Mouse (Mus musculus): Measurements from ENCODE around the gene Mef2c. TPM values are rescaled to one million over a fixed set of nuclear protein-coding genes. Genes with fewer than 3 reads are reported as not detected.

The Mef2c gene
- 4.8 and 9.1 TPM in 2 replicates for polyA plus RNA-seq (2012; rRNA removed)

DNA sequence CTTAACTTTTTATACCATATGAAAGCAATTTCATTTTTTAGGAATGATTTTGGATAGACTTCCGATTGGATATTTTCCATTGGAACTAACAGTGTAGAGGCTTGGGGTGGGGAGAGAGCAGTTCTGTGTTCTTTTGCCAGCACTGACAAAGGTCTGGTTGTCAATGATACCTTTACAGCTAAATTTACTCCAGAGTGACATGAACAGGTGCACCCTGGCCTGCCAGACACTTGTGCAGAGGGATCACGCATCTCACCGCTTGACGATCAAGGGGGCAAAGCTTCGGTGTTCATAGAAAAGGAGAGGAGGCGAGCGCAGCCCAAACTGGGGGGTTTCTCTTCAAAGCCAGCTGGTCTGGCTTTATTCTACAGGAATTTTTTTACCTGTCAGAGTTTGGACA, at the start of gene Mef2c:
TSS of gene Mef2c (plus strand) at position 116 of the 400 bp plus-strand sequence.
- WGBS, result 89% methylated on average over 7 of the region's 7 CpGs
- DNase-seq (ENCODE audit: low read depth, low spot score), result no peak

DNA sequence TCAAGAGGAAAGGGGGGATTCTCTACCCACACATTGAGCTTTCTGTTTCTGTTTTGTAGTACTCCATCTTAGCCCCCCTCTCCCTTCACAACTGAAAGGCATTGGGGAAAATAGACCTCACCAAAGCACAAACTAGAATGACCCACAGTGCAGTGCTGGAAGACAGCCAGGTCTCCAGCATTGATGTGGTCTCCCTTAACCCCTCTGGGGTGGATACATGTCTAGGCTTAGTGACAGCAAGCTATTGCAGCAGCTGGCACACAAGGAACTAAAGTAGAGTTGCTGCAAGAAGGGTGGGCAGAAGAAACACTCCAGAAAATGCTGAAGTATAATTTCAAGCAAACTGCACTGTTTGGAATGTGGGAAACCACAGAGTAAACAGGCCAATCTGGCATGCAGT, 45.1 kb upstream of the Mef2c start:
- no peak for DNase-seq (ENCODE audit: low read depth, low spot score)

DNA sequence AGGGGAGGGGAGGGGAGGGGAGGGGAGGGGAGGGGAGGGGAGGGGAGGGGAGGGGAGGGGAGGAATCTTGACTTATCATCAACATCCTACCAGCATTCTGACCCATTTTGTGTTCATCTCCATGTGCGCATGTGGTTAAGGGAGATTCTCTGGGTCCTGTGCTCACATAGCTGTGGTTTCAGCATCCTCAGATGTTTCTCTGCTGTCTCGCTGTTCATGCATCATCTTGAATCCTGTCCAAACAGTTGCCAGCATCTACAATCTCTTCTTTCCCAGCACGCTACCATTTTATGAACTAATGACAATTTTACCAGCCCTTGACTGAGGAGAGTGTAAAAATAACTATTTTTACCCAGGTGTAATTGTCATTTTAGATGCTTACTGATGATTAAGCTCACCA, 44.2 kb upstream of the Mef2c start:
- WGBS, result 83% methylated on average over 3 of the region's 3 CpGs
- no peak for DNase-seq (ENCODE audit: low read depth, low spot score)

DNA sequence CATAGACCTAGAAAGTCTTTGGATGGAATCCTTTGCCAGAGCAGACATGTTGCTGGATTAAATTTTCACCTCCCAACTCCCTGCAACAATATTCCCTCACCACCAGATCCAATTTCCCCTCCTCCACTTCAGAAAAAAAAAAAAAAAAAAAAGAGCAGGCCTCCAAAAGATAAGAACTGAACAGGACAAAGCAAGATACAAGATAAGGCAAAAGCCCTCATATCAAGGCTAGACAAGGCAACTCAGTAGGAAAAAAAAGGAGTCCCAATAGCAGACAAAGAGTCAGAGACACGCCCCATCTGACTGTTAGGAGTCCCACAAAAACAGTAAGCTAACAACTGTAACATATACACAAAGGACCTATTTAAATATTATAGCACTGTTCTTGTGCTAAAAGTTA, 43.2 kb upstream of the Mef2c start:
- 58% methylated on average over 1 of the region's 1 CpGs for WGBS
- DNase-seq (ENCODE audit: low read depth, low spot score), result no peak

DNA sequence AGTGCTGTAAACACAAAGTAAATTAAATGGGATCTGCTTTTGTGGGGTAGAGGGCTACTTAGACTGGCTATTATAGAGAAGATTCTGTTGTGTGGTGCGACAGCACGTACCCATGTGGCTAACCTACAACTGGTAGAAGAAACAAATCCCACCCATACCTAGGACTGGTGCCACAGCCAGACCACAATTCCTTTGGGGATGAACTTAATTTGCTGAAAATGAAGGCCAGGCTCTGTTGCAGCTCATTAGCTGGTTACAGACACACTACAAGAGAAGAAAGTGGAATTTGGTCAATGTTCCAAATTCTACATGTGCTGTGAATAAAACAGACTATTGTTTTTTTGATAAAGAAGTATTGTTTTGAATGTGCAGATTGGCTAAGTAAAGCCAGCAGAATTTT, 42.3 kb upstream of the Mef2c start:
- 84% methylated on average over 2 of the region's 2 CpGs for WGBS
- no peak for DNase-seq (ENCODE audit: low read depth, low spot score)

DNA sequence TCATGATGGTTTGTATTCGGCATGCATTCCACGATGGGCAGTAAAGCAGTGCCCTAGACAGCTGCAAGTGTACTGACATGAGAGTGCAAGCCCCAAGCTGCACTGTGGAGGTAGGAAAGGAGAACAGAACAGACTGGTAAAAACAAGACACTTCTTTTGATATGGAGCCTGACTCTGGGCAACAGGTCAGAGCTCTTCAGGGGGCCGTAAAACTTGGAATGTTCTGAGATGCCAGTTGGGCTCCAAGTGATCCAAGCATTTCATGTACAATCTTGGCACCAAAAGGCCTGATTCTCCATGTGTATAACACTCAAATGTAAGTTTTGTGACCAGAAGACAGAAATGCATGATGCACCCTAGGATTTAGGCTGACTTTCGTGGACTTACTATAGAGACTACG, 37.1 kb upstream of the Mef2c start:
- no peak for DNase-seq (ENCODE audit: low read depth, low spot score)
- WGBS, result 71% methylated on average over 5 of the region's 5 CpGs

DNA sequence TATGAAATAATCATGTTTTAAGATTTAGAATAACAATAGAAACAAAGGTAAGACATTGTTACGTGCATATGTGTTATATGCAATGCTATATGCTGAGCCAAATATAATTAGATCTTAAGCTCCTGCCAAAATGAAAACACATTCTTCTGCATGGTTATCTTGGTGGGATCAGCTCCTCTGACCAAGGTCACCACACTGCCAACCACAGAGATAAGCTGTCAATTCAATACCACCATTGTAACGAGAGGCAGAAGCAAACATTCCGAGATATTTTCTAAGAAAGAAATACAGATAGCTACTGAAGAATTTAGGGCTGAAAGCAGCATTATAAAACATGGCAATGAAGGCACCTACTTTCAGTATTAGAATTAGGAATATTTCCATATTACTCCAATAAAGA, 35.0 kb upstream of the Mef2c start:
- no peak for DNase-seq (ENCODE audit: low read depth, low spot score)
- WGBS, result 60% methylated on average over 3 of the region's 3 CpGs

DNA sequence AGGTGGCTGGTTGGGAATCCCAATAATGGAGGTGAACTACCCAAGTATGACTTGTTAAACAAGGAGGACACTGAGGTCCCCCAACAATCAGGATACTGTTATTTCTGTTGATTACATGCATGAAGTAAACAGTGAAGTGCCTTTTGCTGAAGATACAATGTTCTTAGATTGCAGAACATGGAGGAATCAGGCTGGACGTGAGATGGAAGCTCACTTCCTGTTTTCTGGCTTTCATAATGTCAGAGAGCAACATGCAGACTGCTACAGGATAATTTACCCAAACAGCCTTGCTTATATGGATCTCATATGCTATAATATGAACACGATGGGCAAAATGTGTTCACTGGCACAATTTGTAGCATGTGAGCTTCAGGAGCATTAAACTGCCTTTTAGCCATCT, 30.1 kb upstream of the Mef2c start:
- no peak for DNase-seq (ENCODE audit: low read depth, low spot score)
- 81% methylated on average over 2 of the region's 2 CpGs for WGBS

DNA sequence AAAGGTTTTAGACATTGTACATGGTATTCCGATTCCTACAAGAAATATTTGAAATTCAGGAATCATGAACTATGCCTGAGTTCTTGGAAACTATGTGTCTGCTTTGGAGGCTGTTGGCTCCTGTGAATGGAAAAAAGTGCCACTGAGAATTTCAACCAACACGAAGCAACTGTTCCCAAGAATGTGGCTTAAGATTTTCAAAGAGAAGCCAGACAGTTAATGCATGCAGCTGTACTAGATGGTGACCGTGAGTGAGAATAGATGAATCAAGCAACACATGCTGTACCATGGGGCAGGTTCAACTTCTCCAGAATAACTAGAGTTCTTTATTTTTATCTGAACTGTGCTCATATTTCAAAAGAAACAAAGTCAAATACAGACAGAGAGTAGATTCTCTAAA, 23.4 kb upstream of the Mef2c start:
- DNase-seq (ENCODE audit: low read depth, low spot score), result no peak
- 71% methylated on average over 3 of the region's 3 CpGs for WGBS

DNA sequence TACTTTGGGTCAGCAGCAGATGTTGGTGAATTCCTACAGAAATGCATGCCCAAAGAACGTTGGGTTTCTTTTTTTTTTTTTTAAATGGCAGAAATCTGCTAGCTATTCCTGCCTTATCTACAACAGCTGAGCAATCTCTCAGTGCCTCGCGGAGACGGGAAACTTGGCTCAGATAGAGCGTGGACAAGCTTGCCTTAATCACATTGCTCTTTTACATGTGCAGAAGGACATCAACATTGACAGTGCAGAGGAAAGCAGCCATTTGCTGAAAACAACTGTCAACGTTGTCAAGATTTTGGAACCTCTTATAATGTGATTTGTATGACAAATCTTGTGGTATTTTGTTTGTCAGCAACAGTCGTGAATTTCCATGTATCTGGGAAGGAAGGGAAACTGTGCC, 22.5 kb upstream of the Mef2c start:
- WGBS, result 75% methylated on average over 7 of the region's 7 CpGs
- no peak for DNase-seq (ENCODE audit: low read depth, low spot score)

DNA sequence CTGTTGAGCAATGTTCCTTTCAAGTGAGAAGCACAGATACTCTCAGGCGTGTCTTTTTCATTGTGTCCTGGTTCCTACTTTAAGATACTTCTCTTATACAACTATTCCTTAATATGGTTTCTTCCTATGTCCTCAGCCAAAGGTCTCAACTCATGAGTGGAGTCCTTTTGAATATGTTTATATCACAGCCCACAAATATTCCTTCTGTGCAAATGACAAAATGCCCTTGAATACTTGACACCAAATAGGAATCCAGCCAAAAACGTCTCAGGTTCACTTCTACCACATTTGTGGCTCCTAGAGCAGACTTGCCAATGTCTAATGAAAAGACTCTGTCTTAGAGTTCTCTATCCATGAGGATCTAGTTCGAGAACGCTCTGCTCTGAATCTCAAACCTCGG, 21.7 kb upstream of the Mef2c start:
- no peak for DNase-seq (ENCODE audit: low read depth, low spot score)
- WGBS, result 67% methylated on average over 5 of the region's 5 CpGs

DNA sequence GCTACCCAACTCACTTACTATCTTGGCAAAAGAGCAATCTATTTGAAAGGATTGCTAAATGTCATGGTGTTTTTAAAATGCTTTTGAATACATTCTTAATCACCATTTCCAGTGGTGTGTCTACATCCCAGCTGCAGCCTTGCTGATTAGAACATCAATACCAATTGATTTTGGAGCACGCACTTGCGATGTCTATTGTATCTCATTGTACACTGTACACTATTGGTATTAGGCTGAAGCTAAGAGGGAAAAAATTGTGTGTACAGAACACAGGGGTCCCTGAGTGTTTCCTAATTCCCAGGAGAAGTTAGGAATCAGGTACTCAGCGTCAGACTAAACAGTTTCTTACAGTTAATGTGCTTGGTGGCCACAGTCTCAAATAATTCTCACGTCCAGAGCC, 19.6 kb upstream of the Mef2c start:
- WGBS, result 91% methylated on average over 4 of the region's 4 CpGs
- DNase-seq (ENCODE audit: low read depth, low spot score), result no peak

DNA sequence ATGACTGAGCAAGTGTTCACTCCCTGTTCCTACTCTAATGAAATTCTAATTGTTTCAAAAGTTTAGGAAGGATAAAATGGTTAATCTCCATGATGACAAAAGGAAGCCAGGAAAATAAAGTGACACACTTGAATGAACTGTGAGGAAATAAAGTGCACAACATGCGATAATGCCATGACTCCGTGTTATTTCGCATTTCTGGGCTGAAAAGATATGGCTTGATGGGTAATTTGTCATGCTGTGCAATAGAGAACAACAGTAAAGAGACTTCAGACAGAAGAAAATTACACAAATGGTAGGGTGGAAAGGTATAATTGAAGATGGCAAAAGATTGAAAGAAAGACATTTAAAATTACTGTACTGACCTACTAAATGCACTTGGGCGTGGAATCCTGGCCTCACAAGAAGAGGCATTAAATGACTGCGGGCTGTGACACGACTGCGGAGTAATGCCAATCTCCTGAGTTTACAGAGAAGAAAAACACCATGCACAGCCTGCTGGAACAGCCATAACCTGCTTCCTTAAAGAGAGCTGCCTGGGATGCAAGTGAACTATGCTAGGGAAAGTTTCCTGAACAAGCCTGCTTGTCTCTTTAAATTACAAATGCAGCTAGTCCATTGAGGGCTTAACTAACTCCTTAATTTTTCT, 19.0 kb upstream of the Mef2c start:
- WGBS, result 84% methylated on average over 7 of the region's 7 CpGs
- DNase-seq (ENCODE audit: low read depth, low spot score), result no peak

DNA sequence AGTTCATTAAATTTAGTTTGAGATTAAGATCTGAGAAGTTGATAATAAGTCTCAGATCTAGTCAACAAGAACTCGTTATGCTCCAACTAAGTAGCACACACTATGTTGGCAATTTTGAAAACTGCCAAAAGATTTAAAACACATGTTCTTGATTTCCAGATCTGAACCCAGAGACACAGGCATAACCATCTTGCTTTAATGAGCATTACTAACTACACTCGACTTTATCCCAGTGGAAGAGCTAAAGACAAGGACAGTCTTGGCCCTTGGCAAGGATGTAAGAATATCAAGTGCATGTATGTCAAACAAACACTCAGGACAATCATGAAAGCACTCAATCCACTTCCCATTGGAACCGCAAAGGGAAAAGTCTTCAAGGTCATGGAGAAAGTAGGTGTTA, 11.8 kb upstream of the Mef2c start:
- WGBS, result 69% methylated on average over 3 of the region's 3 CpGs
- DNase-seq (ENCODE audit: low read depth, low spot score), result no peak

DNA sequence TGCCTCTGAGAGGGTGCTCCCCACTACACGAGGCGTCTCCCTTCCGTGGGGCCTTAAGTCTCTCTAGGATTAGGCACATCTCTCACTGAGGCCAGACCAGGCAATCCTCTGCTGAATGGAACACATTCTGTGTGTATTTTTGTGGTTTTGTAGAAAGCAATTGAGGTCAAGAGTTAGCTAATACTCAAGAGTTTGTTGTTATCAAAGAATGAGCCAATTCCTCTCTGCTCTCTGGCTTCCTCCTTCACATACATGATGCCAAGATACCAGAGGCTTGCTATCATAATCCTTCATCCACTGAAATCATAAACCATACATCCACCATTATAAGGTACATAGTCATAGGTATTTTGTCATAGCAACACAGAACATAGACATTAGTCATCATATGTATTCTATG, 6.1 kb upstream of the Mef2c start:
- 80% methylated on average over 3 of the region's 3 CpGs for WGBS
- DNase-seq (ENCODE audit: low read depth, low spot score), result no peak

DNA sequence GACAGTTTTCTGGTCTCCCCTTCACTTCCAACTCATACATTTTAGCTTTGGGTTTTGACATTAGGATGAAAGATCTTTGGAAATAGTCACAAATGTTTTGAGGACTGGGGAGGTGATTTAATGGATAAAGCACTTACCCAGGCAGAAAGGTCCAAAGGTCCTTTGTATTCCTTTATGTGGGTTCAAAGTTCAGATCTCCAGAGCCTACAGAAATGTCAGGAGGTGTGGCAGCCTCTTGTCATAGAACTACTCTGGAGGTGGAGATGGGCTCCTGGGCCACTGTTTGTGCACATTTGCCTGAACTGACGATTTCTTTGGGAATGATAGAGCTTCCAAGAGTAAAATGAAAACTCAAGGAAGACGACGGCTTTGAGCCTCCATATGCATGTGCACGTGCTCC, 4.3 kb upstream of the Mef2c start:
- WGBS, result 74% methylated on average over 4 of the region's 4 CpGs
- no peak for DNase-seq (ENCODE audit: low read depth, low spot score)

DNA sequence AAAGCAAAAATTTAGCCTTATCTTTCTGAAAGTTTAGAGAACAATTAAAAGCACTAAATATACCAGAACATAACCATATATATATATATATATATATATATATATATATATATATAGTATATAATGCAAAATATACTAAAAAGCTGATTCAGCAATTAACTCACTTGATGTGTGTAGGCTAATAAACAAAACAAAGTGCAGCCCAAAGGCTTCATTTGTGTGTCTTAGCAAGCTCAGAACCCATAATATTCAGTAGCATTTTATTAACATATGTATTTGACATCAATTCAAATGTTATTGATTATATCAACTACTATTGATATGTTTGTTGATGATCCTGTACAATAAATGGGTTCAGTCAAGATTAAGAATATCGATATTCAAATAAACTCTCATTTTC, 3.9 kb downstream of the Mef2c start:
- WGBS, result 83% methylated on average over 1 of the region's 1 CpGs
- no peak for DNase-seq (ENCODE audit: low read depth, low spot score)

DNA sequence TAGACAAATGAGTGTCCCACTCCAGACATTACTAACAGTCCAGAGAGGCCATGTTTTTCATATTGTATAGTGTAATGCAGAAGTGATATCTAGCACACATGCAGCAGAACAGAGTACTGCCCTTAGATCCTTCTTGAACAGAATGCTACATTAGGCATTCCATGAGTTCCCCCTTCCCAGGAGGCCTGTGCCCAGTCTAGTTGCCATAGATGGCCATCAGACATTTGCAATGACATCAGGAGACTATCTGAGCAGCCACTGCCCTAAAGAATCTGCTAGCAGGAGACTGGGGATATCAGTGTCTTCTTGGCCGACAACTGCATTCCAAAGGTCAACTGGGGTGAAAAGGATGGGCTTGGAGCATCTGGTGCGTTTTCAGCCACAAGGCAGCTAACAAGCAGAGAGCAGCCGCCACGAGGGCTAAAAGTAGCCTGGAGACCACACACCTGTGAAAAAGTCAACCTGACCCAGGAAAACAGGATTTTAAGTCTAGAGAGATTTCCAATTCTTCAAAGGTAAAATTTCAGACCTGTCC, 11.2 kb downstream of the Mef2c start:
- 51% methylated on average over 4 of the region's 4 CpGs for WGBS
- DNase-seq (ENCODE audit: low read depth, low spot score), result no peak

DNA sequence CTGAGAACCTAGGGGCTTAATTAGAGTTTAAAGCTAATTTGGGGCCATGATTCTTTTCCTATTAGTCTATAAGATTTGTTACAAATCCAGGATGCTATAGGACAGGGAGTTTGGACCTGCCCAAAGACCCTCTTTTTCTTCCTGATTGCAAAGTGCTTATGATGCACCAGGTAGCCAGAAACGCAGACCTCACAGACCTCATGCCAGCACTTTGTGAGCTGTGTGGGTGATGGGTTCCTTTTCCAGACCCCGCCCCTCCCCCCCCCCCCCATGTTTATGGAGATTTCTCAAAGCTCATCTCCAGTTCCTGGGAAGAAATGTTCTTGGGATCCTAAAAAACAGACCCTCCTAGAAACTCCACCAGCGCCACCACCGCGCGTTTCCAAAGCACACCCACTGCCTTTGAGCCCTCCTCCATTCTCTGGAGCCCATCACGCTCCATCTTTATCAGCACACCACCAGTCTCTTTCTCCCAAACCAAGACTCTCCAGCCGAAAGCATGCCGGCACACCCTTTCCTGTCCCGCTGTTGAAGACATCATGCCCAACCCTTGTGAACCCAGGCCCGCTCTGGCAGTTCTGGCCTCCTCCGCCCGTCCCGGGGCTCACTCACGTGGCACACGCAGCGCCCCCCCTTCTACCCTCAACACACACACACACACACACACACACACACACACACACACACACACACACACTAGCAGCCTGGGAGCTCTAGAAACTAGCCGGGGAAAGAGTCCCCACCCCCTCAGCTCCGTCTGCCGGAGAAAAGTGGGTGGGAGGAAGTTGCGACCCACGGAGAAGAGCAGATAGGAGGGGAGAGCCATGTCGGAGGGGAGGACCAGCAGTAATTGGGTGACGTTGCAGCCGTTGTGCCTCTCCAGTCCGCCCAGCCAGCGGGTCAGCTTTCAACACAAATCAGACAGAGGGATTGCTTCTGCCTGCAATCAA, 14.1 kb downstream of the Mef2c start:
- 2% methylated on average over 27 of the region's 27 CpGs for WGBS
- no peak for DNase-seq (ENCODE audit: low read depth, low spot score)

DNA sequence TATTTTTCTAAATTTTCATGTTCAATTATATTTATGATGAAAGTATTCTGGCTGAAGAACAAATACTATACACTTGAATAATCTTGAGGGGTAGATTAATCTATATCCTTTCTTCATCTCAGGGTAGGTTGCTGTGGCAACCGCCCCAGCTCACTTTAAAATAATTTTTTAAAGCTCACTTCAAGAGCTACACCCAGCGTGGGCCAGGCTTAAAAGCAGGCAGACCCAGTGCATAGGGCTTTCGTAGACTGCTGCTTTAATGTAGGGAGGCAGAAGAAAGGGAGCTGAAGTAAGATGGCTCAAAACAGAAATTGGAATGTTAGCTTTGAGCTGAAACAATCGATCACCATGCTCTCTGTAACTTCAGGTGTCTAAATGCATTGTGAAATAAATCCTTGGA, 17.0 kb downstream of the Mef2c start:
- no peak for DNase-seq (ENCODE audit: low read depth, low spot score)
- 72% methylated on average over 4 of the region's 4 CpGs for WGBS
